Mouse (Mus musculus): Measurements from ENCODE around the gene Prss50. TPM values are rescaled to one million over a fixed set of nuclear protein-coding genes. Genes with fewer than 3 reads are reported as not detected.

Prss50 gene
- polyA plus RNA-seq, 1 experiment from 2014 or later: 0.92 TPM

- Histone ChIP-seq H3K36me3 (ENCODE audit: control insufficient read depth, insufficient read depth, low read length) (no peaks in the 10 kb centered on the region), H3K4me1 (ENCODE audit: control insufficient read depth, insufficient read depth, low read length) (0 out of 2 replicates have a peak, but pooled peaks cover 6% of the 10 kb centered on the region), H3K4me3 (replicated peaks; ENCODE audit: low read length) (no peak overlapping the region), H3K9me3 (replicated peaks; ENCODE audit: control insufficient read depth, low read length) (no peaks in the 10 kb centered on the region), H3K9ac (ENCODE audit: low read length) (no peak overlapping the region), H3K27me3 (ENCODE audit: control insufficient read depth, insufficient read depth, low read length) (peaks cover 2% of the 10 kb centered on the region; the same call in 1 of the 2 replicates), H3K4me2 (ENCODE audit: low read depth, low read length) (no peak overlapping the region), H3K27ac (ENCODE audit: low read length) (no peak overlapping the region)
- ATAC-seq (ENCODE audit: insufficient read depth, low FRiP score): no peak
- 43% methylated on average over 5 of the region's 5 CpGs for WGBS
These were observed 756 bp downstream of the Prss50 start for GRCm38 (mm10) chr9:110858523-110858922.

DNA sequence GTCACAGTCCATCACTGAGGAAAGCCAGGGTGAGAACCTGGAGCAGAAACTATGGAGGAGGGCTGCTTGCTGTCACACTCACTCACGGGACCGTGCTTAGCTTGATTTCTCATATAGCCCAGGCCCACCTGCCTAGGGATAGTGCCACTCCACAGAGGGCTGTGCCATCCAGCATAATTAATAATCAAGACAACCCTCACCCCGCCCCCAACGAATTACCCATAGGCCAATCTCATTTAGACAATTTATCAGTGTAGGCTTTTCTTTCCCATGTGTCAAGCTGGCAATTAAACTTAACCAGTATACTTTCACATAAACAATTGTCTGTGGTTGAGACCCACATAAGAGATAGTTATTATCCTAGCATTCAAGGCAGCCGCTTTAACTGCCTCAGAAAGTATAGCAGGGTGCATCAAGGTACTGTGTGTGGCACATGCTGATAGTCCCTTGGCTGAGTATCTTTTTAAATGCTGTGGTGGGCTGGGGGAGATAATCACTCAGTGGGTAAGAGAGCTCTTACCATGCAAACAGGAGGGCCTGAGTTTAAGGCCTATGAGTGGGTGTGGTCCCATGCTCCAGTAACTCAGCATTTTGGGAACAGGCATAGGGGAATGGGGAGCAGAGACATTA is 1.3 kb downstream of the Prss50 start:
- H3K4me3 ChIP-seq (replicated peaks; ENCODE audit: low read length): no peak overlapping the region
- H3K4me1 ChIP-seq (ENCODE audit: control insufficient read depth, insufficient read depth, low read length): 0 out of 2 replicates have a peak, but pooled peaks cover 6% of the 10 kb centered on the region

DNA sequence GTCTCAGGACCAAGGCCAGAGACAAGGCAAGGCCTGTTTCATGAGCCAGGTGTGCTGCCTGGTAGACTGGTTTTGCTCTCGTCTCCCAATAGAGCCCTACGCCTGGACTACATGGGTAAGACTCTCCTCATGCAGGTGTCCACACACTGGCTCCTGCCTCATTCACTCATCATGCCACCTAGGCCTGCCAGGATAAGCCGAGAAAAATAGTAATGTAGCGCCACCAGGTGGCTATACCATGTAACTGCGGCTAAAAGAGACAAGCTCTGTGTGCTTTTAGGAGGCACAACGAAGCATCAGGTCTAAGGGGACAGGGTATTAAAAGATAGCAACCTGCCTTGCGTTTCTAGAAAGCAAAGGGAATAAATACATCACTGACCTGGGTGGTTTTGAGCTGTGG is 13.3 kb downstream of the Prss50 start:
- no peak overlapping the region for H3K9ac ChIP-seq (ENCODE audit: low read length)
- H3K4me1 ChIP-seq (ENCODE audit: control insufficient read depth, insufficient read depth, low read length): 0 out of 2 replicates have a peak, but pooled peaks cover 4% of the 10 kb centered on the region
- no peak overlapping the region for H3K27ac ChIP-seq (ENCODE audit: low read length)
- H3K36me3 ChIP-seq (ENCODE audit: control insufficient read depth, insufficient read depth, low read length): no peaks in the 10 kb centered on the region
- no peaks in the 10 kb centered on the region for H3K9me3 ChIP-seq (replicated peaks; ENCODE audit: control insufficient read depth, low read length)
- H3K27me3 ChIP-seq (ENCODE audit: control insufficient read depth, insufficient read depth, low read length): peaks cover 14% of the 10 kb centered on the region
- no peak overlapping the region for H3K4me3 ChIP-seq (replicated peaks; ENCODE audit: low read length)
- 16% methylated on average over 7 of the region's 7 CpGs for WGBS
- no peak overlapping the region for H3K4me2 ChIP-seq (ENCODE audit: low read depth, low read length)
- ATAC-seq (ENCODE audit: insufficient read depth, low FRiP score): no peak

More for the DNA sequence above, 1.3 kb downstream of the Prss50 start:
- Histone ChIP-seq H3K9ac (ENCODE audit: low read length) (no peak overlapping the region), H3K36me3 (ENCODE audit: control insufficient read depth, insufficient read depth, low read length) (no peaks in the 10 kb centered on the region), H3K4me2 (ENCODE audit: low read depth, low read length) (no peak overlapping the region), H3K27ac (ENCODE audit: low read length) (no peak overlapping the region), H3K27me3 (ENCODE audit: control insufficient read depth, insufficient read depth, low read length) (peaks cover 2% of the 10 kb centered on the region; the same call in 1 of the 2 replicates), H3K9me3 (replicated peaks; ENCODE audit: control insufficient read depth, low read length) (no peaks in the 10 kb centered on the region)
- WGBS: 79% methylated on average over 5 of the region's 5 CpGs
- no peak for ATAC-seq (ENCODE audit: insufficient read depth, low FRiP score)

DNA sequence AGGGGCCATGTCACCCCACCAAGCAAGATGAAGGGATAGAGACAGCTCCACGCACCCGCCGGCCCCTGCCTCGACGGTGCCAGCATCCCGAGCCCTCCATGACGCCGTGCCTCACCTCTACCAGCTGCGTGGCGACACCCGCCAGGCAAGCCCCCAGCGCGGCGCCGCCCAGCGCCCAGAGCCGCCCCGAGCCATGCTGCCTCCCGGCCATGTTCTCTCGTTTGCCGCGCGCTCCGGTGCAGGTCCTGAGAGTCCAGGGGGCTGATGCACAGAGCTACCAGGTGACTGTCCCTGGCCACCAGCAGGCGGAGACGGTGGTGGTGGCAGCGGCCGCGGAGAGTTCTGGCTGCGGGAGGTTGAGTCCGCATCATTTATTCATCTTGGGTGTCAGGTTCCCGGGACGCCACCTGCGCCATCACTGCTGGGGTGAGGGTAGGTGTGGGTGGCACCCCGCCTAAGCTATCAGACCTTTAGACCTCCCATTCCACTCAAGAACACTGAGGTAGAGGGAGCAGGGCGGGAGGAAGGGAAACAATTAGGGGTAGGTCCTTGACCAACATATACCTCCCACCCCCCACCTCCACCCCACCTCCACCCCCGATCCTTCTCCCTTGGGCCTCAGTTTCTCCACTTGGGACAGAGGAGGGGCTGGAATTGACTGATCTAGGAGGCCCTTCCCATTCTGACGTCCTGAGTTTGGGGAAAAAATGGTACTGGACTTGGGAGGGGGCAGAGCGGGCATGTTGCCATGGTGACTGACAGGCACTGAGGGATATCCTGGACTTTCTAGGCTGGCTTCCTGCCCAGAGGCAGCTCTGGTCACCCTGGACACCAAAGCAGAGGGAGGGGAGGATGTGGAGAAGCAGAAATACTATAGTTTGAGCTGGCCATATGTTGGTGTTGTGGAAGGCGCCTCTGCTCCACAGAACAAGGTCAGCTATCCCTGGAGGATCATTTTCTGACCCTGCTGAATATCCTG is 16.2 kb downstream of the Prss50 start:
- H3K9me3 ChIP-seq (replicated peaks; ENCODE audit: control insufficient read depth, low read length): no peaks in the 10 kb centered on the region
- peak overlapping the region; percentile 37 for H3K4me3 ChIP-seq (replicated peaks; ENCODE audit: low read length)
- H3K4me1 ChIP-seq (ENCODE audit: control insufficient read depth, insufficient read depth, low read length): 0 out of 2 replicates have a peak, but pooled peaks cover 4% of the 10 kb centered on the region
- H3K36me3 ChIP-seq (ENCODE audit: control insufficient read depth, insufficient read depth, low read length): no peaks in the 10 kb centered on the region
- H3K27me3 ChIP-seq (ENCODE audit: control insufficient read depth, insufficient read depth, low read length): peaks cover 14% of the 10 kb centered on the region
- H3K27ac ChIP-seq (ENCODE audit: low read length): no peak overlapping the region
- ATAC-seq (ENCODE audit: insufficient read depth, low FRiP score): peak; percentile 31; the same call in 1 of the 2 replicates
- peak overlapping the region; percentile 58 for H3K9ac ChIP-seq (ENCODE audit: low read length)
- H3K4me2 ChIP-seq (ENCODE audit: low read depth, low read length): peak overlapping the region; percentile 53
- 8% methylated on average over 40 of the region's 40 CpGs for WGBS

DNA sequence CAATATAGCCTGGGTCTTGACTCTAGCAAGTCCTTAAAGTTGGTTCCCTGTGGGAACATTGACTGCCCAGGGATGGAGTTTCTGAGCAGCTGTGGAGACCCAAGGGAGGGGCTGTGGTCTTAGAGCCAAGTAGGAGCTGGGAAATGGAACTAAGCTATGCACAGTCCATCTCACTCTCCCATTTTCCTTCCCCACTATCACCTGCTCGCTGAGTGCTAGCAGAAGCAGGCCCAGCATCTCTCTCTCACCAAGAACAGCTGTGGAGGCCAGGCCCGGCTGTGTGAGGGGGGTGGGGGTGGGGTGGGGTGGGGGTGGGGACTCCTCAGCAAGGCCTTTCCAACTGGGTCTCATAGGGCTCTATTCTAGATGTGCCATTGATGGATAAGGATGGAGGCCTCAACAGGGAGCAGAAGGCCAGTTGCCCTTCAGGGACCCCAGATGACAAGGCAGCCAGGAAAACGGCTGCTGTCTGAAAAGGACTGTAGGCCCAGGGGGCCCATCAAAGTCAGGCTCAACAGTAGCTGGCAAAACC is 17.0 kb downstream of the Prss50 start:
- no peak for ATAC-seq (ENCODE audit: insufficient read depth, low FRiP score)
- Histone ChIP-seq H3K4me1 (ENCODE audit: control insufficient read depth, insufficient read depth, low read length) (peaks cover 4% of the 10 kb centered on the region; the same call in 1 of the 2 replicates), H3K4me3 (replicated peaks; ENCODE audit: low read length) (no peak overlapping the region), H3K36me3 (ENCODE audit: control insufficient read depth, insufficient read depth, low read length) (no peaks in the 10 kb centered on the region), H3K27ac (ENCODE audit: low read length) (no peak overlapping the region), H3K4me2 (ENCODE audit: low read depth, low read length) (no peak overlapping the region), H3K27me3 (ENCODE audit: control insufficient read depth, insufficient read depth, low read length) (peaks cover 14% of the 10 kb centered on the region), H3K9ac (ENCODE audit: low read length) (no peak overlapping the region), H3K9me3 (replicated peaks; ENCODE audit: control insufficient read depth, low read length) (no peaks in the 10 kb centered on the region)
- WGBS: 14% methylated on average over 3 of the region's 3 CpGs

DNA sequence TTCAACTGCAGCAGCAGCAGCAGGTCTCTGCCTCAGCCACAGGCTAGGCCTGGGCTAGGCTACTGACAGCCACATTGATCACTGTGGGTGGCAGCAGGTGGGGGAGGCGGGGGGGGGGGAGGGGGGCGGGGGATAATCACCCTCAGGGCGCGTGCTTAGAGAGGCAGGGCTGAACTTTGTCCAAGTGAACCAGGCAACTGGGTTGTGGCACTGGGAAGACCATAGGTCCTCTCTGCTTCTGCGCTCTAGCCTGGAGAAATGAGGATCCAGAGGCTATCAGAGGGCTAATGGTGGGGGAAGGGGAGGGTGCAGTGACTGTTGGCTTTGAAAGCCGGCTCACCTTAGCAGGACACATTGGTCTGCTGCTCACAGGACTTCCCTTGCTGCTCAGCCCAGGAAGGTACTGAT is 17.5 kb downstream of the Prss50 start:
- 25% methylated on average over 5 of the region's 6 CpGs for WGBS
- no peak for ATAC-seq (ENCODE audit: insufficient read depth, low FRiP score)

DNA sequence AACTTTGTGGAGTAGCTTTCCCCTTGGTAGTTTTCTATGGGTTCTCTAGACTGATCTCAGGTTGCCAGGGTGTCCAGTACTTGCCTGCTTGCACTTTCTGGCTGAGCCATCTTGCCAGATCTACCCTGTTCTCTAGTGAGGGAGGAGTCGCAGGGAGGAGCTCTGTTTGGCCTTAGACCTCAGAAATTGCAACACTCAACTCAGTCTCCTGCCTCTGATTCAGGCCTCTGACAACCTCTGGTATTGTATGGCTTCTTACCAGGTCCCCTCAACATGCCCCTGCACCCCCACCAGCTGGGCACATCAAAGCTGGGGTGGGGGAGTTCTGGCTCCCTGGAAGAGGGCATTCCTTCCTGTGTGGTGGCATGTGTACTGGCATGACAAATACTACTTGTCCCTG is 19.6 kb downstream of the Prss50 start:
- no peak overlapping the region for H3K9ac ChIP-seq (ENCODE audit: low read length)
- H3K27ac ChIP-seq (ENCODE audit: low read length): no peak overlapping the region
- no peaks in the 10 kb centered on the region for H3K36me3 ChIP-seq (ENCODE audit: control insufficient read depth, insufficient read depth, low read length)
- H3K4me3 ChIP-seq (replicated peaks; ENCODE audit: low read length): no peak overlapping the region
- H3K4me2 ChIP-seq (ENCODE audit: low read depth, low read length): no peak overlapping the region
- no peaks in the 10 kb centered on the region for H3K9me3 ChIP-seq (replicated peaks; ENCODE audit: control insufficient read depth, low read length)
- 88% methylated on average over 1 of the region's 1 CpGs for WGBS
- H3K27me3 ChIP-seq (ENCODE audit: control insufficient read depth, insufficient read depth, low read length): peaks cover 19% of the 10 kb centered on the region
- peaks cover 10% of the 10 kb centered on the region for H3K4me1 ChIP-seq (ENCODE audit: control insufficient read depth, insufficient read depth, low read length)
- ATAC-seq (ENCODE audit: insufficient read depth, low FRiP score): no peak

More for the DNA sequence above, 17.5 kb downstream of the Prss50 start:
- Histone ChIP-seq H3K4me2 (ENCODE audit: low read depth, low read length) (no peak overlapping the region), H3K27me3 (ENCODE audit: control insufficient read depth, insufficient read depth, low read length) (peaks cover 14% of the 10 kb centered on the region), H3K36me3 (ENCODE audit: control insufficient read depth, insufficient read depth, low read length) (no peaks in the 10 kb centered on the region), H3K9me3 (replicated peaks; ENCODE audit: control insufficient read depth, low read length) (no peaks in the 10 kb centered on the region), H3K9ac (ENCODE audit: low read length) (no peak overlapping the region), H3K27ac (ENCODE audit: low read length) (no peak overlapping the region), H3K4me1 (ENCODE audit: control insufficient read depth, insufficient read depth, low read length) (peaks cover 5% of the 10 kb centered on the region), H3K4me3 (replicated peaks; ENCODE audit: low read length) (no peak overlapping the region)

DNA sequence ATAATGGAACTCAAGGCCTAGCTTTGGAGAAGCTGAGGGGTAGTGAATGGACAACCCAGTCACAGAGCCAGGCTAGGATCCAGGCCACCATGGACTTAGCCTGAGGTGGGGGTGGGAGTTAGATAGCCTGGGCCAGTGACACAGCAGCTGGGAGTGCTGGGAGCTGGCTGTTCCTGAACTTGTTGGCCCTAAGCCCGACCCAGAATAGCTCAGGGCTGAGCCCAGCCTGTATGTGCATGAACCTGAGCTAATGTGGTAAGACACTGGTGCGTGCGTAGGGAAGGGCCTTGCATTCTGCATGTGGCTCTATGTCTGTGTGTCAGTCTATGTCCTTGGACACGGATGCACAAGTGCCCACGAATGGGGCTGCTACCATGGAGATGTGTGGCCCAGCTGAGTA is 20.1 kb downstream of the Prss50 start:
- 87% methylated on average over 5 of the region's 5 CpGs for WGBS

More for the DNA sequence above, 20.1 kb downstream of the Prss50 start:
- H3K9ac ChIP-seq (ENCODE audit: low read length): no peak overlapping the region
- peaks cover 15% of the 10 kb centered on the region for H3K27me3 ChIP-seq (ENCODE audit: control insufficient read depth, insufficient read depth, low read length)
- no peaks in the 10 kb centered on the region for H3K36me3 ChIP-seq (ENCODE audit: control insufficient read depth, insufficient read depth, low read length)
- no peak for ATAC-seq (ENCODE audit: insufficient read depth, low FRiP score)
- no peak overlapping the region for H3K27ac ChIP-seq (ENCODE audit: low read length)
- H3K4me3 ChIP-seq (replicated peaks; ENCODE audit: low read length): no peak overlapping the region
- H3K9me3 ChIP-seq (replicated peaks; ENCODE audit: control insufficient read depth, low read length): no peaks in the 10 kb centered on the region
- no peak overlapping the region for H3K4me2 ChIP-seq (ENCODE audit: low read depth, low read length)
- H3K4me1 ChIP-seq (ENCODE audit: control insufficient read depth, insufficient read depth, low read length): peaks cover 10% of the 10 kb centered on the region

Measured in stomach, embryonic 16.5 days (tissue).